Mouse (Mus musculus) intestine, postnatal 0 days (tissue): ENCODE measurements around the gene Usp3. TPM values are rescaled to one million over a fixed set of nuclear protein-coding genes. Genes with fewer than 3 reads are reported as not detected.
A peak's percentile ranks its signal among the peaks of the same experiment; 100 is the strongest.

Source experiments
- ATAC-seq: fragments of 200-750 bp; cut with Nextera tagmentation; 2 replicates; pipeline ENCODE4 v1.8.0; 2017; ENCODE audit warnings: mild to moderate bottlenecking, moderate TSS enrichment, moderate library complexity
- H3K27ac ChIP-seq: fragments of 300-500 bp; sonication (generic); 2 replicates; pipeline ENCODE4 v1.5.1; 2014; ENCODE audit warnings: mild to moderate bottlenecking, low read depth, low read length, moderate library complexity
- H3K27me3 ChIP-seq: fragments of 300-500 bp; sonication (generic); replicated peaks from 2 replicates; pipeline ENCODE4 v1.6.1; 2014; ENCODE audit warnings: low read length, mixed read lengths; ENCODE audit not compliant: control insufficient read depth, insufficient read depth
- H3K36me3 ChIP-seq: fragments of 300-500 bp; sonication (generic); 2 replicates; pipeline ENCODE4 v1.6.1; 2014; ENCODE audit warnings: mild to moderate bottlenecking, moderate library complexity; ENCODE audit not compliant: control insufficient read depth, insufficient read depth
- H3K4me1 ChIP-seq: fragments of 300-500 bp; sonication (generic); replicated peaks from 2 replicates; pipeline ENCODE4 v1.6.1; 2014; ENCODE audit warnings: antibody characterized with exemption, low read length, mixed read lengths; ENCODE audit not compliant: control insufficient read depth, insufficient read depth
- H3K4me2 ChIP-seq: fragments of 300-500 bp; sonication (generic); replicated peaks from 2 replicates; pipeline ENCODE4 v1.6.1; 2014; ENCODE audit warnings: low read depth, mild to moderate bottlenecking, moderate library complexity
- H3K4me3 ChIP-seq: fragments of 300-500 bp; sonication (generic); 2 replicates; pipeline ENCODE4 v1.5.1; 2014; ENCODE audit warnings: low read depth, low read length
- H3K9ac ChIP-seq: fragments of 300-500 bp; sonication (generic); 2 replicates; pipeline ENCODE4 v1.6.1; 2014; ENCODE audit warnings: mild to moderate bottlenecking, low read depth, low read length
- H3K9me3 ChIP-seq: fragments of 300-500 bp; sonication (generic); 2 replicates; pipeline ENCODE4 v1.6.1; 2016; ENCODE audit warnings: mixed run types; ENCODE audit not compliant: control insufficient read depth
- CTCF ChIP-seq: sonication (generic); IDR thresholded peaks from 2 replicates; pipeline ENCODE4 v1.5.1; 2016; ENCODE audit warnings: low read depth, mild to moderate bottlenecking, control low read depth, antibody characterized with exemption, moderate library complexity
- WGBS: fragments of 180-500 bp; shearing (Covaris S2); extraction: QIAGEN DNeasy Blood & Tissue Kit; methylation state at CpG from one replicate; pipeline ENCODE4 v1.1.7; 2014; 5-methylcytosine and 5-hydroxymethylcytosine counted together
- polyA plus RNA-seq: library from polyadenylated mRNA; unstranded; fragments of >200 nt; fragmentation: Nextera tagmentation; extraction: Ambion mirVana; gene quantifications from 2 replicates; pipeline ENCODE4 v1.2.1, GENCODE M21; 2015

Gene Usp3
- polyA plus RNA-seq, 1 experiment from 2014 or later, result 63.5 TPM

GRCm38 (mm10) chr9:66571986-66572700, 20.8 kb downstream of the Usp3 start:
- H3K27ac ChIP-seq, result 0 out of 2 replicates have a peak overlapping the region, but pooled peaks have one; percentile 9
- no peaks in the 10 kb centered on the region; the same call in 1 of the 2 replicates for H3K36me3 ChIP-seq
- no peak overlapping the region for H3K9ac ChIP-seq
- H3K4me1 ChIP-seq, result peaks cover 3% of the 10 kb centered on the region; the same call in 1 of the 2 replicates
- no peak for TF ChIP-seq CTCF
- H3K4me2 ChIP-seq, result no peak overlapping the region
- no peak overlapping the region for H3K4me3 ChIP-seq
- H3K27me3 ChIP-seq, result no peaks in the 10 kb centered on the region
- ATAC-seq, result no peak
- WGBS, result 62% methylated on average over 4 of the region's 4 CpGs
- no peaks in the 10 kb centered on the region for H3K9me3 ChIP-seq

GRCm38 (mm10) chr9:66562215-66562614, 30.7 kb downstream of the Usp3 start:
- no peaks in the 10 kb centered on the region for H3K36me3 ChIP-seq
- H3K4me3 ChIP-seq, result no peak overlapping the region
- peaks cover 13% of the 10 kb centered on the region for H3K4me1 ChIP-seq
- no peak overlapping the region for H3K4me2 ChIP-seq
- no peaks in the 10 kb centered on the region for H3K27me3 ChIP-seq
- no peak for ATAC-seq
- H3K9ac ChIP-seq, result no peak overlapping the region
- no peak overlapping the region for H3K27ac ChIP-seq
- 46% methylated on average over 1 of the region's 1 CpGs for WGBS
- no peak for TF ChIP-seq CTCF
- H3K9me3 ChIP-seq, result no peaks in the 10 kb centered on the region

GRCm38 (mm10) chr9:66561496-66561895, 31.4 kb downstream of the Usp3 start:
- H3K4me1 ChIP-seq, result peaks cover 13% of the 10 kb centered on the region
- H3K9me3 ChIP-seq, result no peaks in the 10 kb centered on the region
- no peaks in the 10 kb centered on the region for H3K27me3 ChIP-seq
- H3K36me3 ChIP-seq, result no peaks in the 10 kb centered on the region
- no peak overlapping the region for H3K4me3 ChIP-seq
- H3K27ac ChIP-seq, result no peak overlapping the region
- no peak for TF ChIP-seq CTCF
- ATAC-seq, result no peak
- H3K9ac ChIP-seq, result no peak overlapping the region
- H3K4me2 ChIP-seq, result no peak overlapping the region
- 83% methylated on average over 2 of the region's 2 CpGs for WGBS

GRCm38 (mm10) chr9:66560728-66561127, 32.2 kb downstream of the Usp3 start:
- no peak overlapping the region for H3K27ac ChIP-seq
- H3K9ac ChIP-seq, result no peak overlapping the region
- no peaks in the 10 kb centered on the region for H3K36me3 ChIP-seq
- WGBS, result 48% methylated on average over 1 of the region's 1 CpGs
- no peak for ATAC-seq
- H3K9me3 ChIP-seq, result no peaks in the 10 kb centered on the region
- H3K4me2 ChIP-seq, result no peak overlapping the region
- H3K4me3 ChIP-seq, result no peak overlapping the region
- no peak for TF ChIP-seq CTCF
- H3K27me3 ChIP-seq, result no peaks in the 10 kb centered on the region
- peaks cover 13% of the 10 kb centered on the region for H3K4me1 ChIP-seq

- Histone ChIP-seq H3K27me3 (no peaks in the 10 kb centered on the region), H3K4me1 (peaks cover 13% of the 10 kb centered on the region)
- no peak for ATAC-seq
Measured at GRCm38 (mm10) chr9:66560295-66560694, 32.6 kb downstream of the Usp3 start.

GRCm38 (mm10) chr9:66558971-66559370, 34.0 kb downstream of the Usp3 start:
- H3K9ac ChIP-seq, result no peak overlapping the region
- no peak for ATAC-seq
- 96% methylated on average over 4 of the region's 4 CpGs for WGBS
- peak overlapping the region; percentile 54; the same call in 1 of the 2 replicates for H3K27ac ChIP-seq
- peaks cover 13% of the 10 kb centered on the region; the same call in 1 of the 2 replicates for H3K4me1 ChIP-seq
- no peaks in the 10 kb centered on the region for H3K27me3 ChIP-seq
- H3K4me2 ChIP-seq, result no peak overlapping the region
- H3K9me3 ChIP-seq, result no peaks in the 10 kb centered on the region
- H3K4me3 ChIP-seq, result no peak overlapping the region
- no peaks in the 10 kb centered on the region for H3K36me3 ChIP-seq
- TF ChIP-seq CTCF, result no peak

More at GRCm38 (mm10) chr9:66560295-66560694, 32.6 kb downstream of the Usp3 start:
- Histone ChIP-seq H3K9ac (no peak overlapping the region), H3K4me2 (no peak overlapping the region), H3K9me3 (no peaks in the 10 kb centered on the region), H3K36me3 (no peaks in the 10 kb centered on the region), H3K27ac (no peak overlapping the region), H3K4me3 (no peak overlapping the region)
- WGBS, result 6% methylated on average over 2 of the region's 2 CpGs
- no peak for TF ChIP-seq CTCF
